Mouse (Mus musculus) v-Abl transformed pro-B cells (cell line): ENCODE data around the gene Prtg.

Experiments used
- in situ Hi-C, 2 experiments: fragments of 400-800 bp; cut with MboI; formaldehyde crosslinking; loops; one replicate each; pipeline ENCODE4 v1.15.1; 2025; ENCODE audit not compliant: unreplicated experiment in 2 of 2

Prtg gene

DNA sequence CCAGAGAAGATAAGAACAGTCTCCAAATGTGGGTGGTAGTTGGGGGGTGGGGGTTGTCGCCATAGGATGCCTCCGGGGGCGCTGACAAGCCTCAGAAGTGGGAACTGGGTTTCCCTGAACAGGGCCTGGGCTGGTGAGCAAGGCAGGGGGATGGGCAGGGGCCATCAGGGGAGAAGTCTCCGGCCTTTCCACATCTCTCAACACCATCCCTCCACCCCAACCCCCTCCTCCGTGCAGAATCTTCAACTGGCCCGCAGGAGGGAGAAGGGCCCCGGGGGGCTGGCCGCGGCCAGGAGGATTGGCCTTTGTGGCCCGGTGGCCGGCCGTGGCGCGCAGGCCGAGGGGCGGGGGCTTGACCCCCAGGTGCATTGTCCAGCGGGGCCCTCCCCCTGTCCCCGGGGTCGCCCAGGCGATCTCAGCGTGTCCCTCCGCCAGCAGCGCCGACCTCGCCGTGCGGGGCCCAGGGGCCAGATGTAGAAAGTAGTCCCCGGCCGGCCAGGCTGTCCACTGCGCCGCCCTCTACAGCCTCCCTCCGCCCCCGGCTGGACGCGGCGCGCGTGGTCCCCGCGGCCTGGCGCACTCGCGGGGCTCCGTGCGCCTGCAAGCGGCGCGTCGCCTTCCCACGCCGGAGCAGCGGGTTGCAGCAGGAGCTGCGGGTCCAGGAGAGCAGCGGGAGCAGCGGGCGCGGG lies at the start of gene Prtg:
TSS of gene Prtg (plus strand) at position 144 of the 689 bp plus-strand sequence.
- in situ Hi-C loops = no loop called here

DNA sequence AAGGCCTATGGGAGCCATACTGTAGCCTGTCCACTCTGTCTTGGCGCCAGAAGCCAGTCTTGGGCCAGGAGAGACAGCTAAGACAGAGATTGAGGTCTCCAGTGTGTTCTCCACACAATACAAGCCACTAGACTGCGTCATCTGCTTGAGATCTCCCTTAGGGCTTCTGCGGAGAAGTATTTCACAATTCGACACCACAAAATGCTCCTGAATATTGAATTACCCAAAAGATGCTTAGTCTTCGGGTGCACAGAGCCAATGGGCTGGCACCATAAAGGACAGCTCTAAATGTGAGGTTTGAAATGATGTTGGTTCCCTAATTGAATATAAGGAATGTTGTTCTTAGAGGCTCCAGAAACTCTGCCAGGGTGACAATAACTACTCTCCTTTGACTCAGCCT lies 49.5 kb upstream of the Prtg start:
- in situ Hi-C loops = loop anchor here in 1 of 2 experiments (25.0 kb wide), 1 partner anchor 330 kb away; no protein-coding TSS in a partner anchor

DNA sequence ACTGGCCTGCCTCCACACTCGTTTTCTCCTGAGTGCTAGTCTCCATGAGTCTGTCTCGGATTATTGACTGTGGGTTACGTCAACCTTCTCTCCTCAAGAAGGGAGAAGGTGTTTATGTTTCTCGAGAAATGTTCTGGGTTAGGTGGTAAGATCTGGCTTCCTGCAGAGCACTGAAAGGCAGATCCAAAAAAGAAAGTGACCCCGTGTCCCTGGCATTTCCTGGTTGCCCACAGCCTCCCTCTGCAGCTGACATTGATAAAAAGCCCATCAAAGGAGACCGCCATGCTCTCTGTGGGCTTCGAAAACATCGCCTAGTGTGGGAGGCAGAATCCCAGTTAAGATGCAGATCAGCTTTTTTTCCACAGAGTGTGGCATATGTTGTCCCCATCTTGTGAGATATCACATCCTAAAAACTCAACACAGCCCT lies 48.0 kb upstream of the Prtg start:
- in situ Hi-C loops = loop anchor here in 1 of 2 experiments (25.0 kb wide), 1 partner anchor 329 kb away; no protein-coding TSS in a partner anchor

DNA sequence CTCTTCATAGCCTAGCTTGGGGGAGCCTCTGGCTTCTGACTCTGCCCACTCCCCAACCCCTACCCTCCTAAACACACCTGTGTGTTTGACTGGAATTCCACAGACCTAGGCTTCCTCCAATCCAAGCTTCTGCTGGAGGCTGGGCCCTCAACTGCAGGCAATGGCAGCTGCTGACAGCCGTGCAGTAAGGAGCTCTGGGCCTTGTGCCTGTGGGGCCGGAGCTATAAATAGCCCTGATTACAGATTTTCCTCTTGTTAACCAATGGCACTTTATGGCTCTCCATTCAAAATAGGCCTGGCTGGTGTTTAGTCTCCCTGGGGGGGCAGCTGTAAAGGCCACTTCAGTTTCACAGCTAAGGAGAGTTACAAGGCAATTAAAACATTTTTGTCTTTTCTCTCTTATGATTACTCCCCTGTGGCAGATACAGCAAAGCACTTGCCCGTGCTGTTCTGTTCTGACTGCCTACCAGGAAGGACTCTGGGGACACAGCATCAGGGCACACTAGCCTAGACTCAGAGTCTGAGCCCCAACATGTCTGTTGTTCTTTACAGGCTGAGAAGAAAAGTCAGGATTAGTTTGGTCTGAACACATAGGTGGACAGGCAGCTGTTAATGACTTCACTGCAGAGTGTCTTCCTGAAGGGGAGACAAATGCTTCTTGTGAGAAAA lies 43.5 kb upstream of the Prtg start:
- in situ Hi-C loops = loop anchor here in 1 of 2 experiments (25.0 kb wide), 1 partner anchor 324 kb away; no protein-coding TSS in a partner anchor

DNA sequence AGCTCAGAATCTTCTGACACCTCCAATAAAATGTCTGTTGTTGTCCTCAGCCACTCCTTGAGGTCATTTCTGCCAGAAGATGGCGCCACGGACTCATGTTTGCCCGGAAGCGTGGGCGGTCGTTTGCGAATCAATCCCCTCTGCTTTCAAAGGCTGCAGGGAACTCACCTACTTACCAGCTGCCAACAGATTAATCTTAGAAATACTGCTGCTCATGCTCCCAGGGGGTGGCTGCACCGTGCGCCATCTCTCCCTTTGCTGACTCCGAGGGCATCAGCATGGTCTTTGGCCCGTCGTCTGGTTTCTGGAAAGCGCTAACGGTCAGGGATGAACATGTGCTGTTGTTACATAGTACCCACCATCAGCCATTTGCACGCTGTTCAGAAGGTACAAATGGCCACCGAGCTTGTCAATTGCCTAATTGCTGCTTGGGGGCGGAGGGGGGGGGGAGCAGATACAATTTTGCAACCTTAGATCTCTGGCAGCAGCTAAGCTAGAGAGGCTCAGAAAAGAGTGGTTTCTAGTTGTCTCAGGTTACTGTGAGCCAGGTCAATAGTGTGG lies 39.8 kb upstream of the Prtg start:
- in situ Hi-C loops = loop anchor here (5.0 to 25.0 kb wide), 4 partner anchors 110 to 325 kb away; no protein-coding TSS in a partner anchor

DNA sequence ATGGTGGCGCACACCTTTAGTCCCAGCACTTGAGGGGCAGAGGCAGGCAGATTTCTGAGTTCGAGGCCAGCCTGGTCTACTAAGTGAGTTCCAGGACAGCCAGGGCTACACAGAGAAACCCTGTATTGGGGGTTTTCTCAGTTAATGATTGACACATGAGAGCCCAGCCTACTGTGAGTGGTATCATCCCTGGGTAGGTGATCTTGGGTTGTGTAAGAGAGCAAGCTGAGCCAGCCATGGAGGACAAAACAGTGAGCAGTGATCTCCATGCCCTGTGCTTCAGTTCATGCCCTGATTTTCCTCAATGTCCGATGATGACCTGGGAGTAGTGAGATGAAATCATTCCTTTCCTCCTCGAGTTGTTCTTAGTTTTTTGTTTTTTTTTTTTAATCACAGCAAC lies 31.7 kb upstream of the Prtg start:
- in situ Hi-C loops = no loop called here

DNA sequence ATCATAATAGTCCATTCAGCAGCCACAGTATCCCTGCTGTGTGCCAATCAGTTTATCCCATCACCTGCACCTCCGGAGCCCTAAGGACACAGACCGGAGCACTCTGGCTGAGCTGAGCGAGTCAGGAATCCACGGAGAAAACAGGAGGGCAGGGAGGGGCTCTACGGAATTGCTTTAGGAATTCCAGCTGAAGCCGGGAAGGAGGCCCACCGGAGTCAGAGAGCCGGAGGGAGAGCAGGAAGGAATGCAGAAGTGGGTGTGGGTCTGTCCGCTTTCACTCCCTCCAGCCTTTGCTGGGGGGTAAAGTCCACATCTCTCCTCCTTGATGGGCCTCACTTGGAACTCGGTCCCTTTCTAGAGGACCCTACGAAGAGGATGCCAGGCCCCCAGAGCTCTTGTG lies 27.7 kb upstream of the Prtg start:
- in situ Hi-C loops = no loop called here

DNA sequence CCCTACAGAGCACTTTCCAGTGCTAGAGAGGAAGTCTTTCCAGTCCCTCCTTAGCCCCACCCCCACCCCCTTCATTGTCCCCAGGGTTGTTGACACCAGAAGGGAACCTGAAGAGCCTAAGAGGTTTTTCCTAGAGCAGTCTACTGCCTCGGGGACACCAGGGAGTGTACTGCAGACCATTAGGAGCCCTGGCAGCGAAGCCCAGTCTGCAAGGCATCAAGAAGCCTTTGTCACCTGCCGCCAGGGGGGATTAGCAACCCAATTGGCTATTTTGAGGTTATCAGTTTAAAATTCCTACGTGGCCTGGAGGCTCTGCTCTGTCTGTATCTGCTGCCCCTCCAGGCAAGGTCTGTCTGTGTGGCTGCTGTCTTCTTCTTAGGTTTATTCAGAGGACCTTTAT lies 26.9 kb upstream of the Prtg start:
- in situ Hi-C loops = no loop called here

DNA sequence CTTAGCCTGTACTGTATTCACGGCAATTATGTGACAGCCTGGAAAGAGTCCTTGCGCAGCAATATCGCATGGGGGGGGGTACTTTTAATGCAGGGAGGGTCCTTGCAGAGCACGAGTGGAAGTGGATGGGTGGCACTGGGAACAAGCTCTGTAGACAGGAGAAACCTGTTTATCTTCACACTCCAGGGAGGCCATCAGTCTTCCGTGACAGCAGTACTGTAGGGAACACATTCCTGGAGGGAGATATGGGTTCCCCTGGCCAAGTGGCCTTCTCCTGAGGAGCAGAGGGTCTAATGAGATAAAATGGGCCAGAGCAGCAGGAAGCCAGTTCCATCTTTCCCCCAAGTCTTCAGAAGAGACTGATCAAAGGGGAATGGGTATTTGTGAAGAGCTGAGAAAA lies 26.0 kb upstream of the Prtg start:
- in situ Hi-C loops = no loop called here

DNA sequence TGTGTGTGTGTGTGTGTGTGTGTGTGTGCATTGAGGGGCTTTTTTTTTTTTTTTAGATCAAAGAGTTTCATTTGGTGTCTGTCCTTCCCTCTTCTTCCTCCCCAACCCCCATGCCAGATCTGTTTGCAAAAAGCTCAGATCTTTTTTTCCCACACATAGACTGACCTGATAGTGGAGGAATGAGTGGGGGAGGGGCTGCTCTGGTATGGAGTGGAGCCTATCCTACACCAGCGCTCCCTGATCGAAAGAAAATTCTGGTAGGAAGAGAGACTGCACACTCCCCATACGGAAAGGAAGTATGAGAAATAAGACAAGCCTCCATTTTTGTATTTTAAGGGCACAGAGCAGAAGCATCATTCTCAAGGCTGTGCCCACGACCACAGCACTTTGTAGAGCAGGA lies 25.2 kb upstream of the Prtg start:
- in situ Hi-C loops = no loop called here

DNA sequence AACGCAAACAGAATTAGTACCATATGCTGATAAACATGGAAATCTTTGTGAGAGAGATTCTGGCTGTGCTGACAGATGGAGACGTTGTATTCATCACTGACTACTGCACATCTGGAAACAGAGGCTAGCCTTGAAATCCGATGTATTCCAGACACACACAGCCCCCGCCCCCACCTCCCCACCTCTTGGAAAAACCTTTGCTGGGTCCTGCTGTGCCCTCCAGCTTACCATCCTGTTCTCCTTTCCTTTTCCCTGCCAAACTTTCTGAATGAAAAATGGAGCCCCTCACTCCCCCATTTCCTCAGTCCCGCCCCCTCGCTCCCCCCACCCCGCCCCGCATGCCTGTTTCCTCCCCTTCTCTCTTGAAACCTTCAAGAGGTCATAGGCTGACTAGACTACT lies 24.6 kb upstream of the Prtg start:
- in situ Hi-C loops = no loop called here

DNA sequence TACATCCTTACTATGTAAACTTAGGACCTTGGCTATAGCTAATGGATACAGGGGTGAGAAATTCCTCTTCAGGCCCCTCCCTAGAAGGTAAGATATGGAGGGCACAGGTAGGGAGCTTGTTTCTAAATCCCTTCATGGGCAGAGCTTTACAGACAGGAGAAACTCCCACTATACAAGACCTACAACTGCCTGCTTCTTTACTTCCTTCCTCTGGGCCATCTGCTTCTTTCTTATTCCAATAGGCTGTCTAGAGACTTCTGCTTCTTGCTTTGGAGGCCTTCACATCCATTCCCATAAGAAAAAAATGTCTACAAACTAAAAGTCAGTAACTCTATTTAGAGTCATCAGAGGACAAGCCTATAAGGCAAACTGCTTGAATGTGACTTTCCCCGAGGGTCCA lies 18.9 kb upstream of the Prtg start:
- in situ Hi-C loops = no loop called here

DNA sequence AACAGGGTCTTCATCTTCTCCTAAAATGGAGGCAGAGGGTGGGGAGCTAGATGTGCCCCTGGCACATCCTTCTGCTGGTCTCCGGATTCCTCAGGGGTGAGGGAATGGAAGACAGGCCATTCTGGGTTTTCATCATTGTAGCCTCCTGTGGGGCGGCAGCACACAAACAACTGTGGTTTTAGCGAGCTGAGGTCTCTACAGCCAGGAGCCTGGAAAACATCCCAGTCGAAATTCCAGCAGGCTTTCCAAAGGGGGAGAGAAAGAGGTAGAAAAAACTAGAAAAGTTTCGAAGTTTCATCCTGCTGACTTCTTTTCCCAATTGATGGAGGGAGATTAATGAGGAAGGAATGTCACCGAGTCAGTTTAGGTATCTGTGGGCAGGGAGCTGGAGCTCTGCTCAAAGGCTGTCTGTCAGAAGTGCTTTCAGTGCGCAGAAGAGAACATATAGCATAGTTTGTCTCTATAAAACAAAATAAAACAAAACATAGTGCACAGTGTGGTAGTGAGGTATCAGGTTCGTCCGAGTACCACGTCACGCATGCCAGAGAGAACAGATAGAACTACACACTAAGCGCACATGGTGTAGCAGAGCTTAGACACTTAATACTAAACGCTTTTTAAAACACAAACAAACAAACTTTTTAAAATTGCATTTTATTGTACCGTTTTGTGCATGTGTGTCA lies 16.0 kb upstream of the Prtg start:
- in situ Hi-C loops = no loop called here

DNA sequence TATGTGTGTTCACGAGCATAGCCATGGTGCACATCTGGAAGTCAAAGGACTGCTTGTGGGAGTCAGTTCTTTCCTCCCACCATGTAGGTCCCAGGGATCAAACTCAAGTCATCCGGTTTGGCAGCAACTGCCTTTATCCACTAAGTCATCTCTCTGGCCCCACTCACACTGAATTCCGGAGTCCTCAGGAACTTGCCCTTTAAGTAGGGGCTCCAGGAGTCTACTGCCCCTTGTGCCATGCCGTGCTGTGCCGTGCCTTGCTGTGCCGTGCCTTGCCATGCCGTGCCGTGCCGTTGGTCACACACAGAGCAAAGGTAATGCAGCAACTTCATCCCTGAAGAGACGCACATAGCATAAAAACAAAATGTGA lies 15.5 kb upstream of the Prtg start:
- in situ Hi-C loops = no loop called here

DNA sequence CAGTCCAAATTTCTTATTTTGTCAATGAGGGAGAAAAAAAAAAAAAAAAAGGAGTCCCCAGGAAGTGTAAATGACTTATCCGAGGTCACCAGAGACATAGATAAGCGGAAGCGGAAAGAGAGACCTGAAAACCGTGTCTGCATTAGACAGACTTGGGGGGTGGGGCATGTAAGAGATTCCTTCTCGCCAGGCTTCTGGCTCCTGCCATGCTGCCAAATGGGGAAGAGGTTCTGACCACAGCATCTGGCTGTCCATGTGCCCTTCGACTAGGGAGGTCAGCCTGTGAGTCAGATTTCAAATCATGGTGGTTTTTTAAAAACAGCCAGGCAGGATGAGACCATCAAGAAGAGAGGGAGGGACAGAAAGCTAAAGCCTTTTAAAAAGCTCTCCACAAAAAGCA lies 15.0 kb upstream of the Prtg start:
- in situ Hi-C loops = no loop called here

DNA sequence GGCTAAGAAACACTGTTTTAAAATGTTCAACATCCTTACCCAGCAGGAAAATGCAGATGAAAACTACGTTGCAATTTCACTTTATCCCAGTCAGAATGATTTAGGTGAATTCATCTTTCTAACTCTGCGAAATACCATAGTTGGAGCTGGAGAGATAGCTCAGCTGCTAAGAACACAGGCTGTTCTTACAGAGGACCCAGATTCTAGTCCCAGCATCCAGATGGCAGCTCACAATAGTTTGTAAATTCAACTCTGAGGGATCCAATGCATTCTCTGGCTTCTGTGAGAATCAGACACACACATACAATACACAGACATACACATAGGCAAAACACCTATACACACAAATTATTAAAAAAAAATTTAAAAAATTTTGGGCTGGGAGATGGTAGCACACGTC lies 11.4 kb upstream of the Prtg start:
- in situ Hi-C loops = no loop called here

DNA sequence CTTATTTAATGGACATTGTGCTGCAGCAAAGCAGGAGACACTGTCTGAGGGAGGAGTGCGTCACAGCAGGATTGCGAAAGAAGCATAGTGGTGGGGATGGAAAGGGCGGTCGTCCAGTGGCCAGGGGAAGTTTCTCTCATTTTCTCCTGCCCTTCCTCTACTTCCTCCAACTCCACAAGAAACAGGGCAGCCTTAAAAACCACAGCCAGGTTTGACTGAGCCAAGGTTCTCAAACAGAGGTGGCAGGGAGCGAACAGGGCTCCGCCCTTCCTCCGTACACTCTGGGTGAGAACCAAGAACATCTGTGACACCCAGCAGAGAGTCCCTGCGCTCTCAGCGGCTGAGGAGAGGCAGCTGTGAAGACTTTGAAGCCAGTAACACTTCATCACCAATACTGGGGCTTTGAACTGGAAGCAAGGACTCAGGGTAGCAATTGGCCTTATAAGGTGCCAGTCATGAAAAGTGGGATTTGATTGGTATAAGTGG lies 9.5 kb upstream of the Prtg start:
- in situ Hi-C loops = no loop called here

DNA sequence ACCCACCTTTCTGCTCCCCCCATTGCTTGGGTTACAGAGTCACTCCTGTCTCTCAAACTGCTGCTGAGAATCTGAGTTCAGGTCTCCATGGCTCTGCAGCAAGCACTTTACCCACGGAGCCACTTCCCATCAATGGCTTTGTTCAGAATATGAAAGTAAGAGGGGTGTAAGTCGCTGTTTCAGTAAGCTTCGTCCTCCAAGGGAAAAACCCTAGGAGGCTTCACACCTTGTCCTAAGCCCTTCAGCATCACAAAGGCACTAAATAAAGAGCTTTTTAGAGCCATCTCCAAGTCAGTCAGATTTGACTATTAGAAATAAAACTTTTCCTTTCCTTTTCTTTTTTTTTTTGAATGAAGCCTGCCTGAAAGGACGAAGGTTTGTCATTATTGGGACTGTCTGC lies 3.4 kb upstream of the Prtg start:
- in situ Hi-C loops = no loop called here

DNA sequence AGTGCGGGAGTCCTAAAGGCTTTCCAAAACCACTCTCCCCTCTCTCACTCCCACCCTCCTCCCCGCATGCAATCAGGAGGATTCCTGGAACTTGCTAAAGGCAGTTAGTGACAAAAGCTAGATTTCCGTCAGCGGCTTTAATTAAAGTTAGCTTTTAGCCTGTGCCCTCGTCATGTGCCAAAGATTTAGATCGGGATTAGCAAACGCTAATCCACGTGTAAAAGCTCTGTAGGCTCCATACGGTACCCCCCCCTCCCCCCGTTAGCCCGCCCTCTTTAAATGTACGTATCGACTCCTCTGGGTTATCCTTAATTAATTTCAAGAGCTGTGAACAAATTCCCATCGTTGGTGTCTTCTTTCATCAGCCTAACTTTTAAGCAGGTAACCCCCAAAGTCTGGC lies 528 bp upstream of the Prtg start:
- in situ Hi-C loops = no loop called here

DNA sequence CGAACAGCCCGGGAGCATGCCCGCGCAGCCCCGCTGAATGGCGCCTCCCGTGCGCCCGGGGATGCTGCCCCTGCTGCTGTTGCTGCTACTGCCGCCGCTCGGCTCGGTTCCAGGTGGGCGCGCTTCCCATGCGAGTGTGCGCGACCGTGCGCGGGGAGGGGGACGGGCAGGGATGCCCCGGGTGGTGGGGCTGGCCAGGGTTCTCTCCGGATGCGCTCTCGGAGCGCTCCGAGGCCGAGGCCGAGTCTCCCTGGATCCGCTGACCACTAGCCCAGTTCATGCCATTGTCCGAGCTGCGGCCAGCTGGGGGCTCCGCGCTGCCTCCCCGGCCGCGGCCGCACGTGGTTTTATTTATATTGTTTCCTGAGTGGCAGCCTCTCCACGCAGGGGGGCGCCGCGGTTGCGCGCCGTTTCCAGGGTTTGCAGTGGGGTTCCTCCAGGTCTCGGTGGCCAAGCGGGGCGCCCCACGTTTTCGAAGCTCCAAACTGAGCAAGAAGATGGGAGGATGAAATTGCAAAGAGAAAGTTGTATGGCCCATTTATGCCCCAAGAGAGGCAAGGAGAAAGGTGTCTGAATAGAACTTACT lies 839 bp downstream of the Prtg start:
- in situ Hi-C loops = no loop called here

DNA sequence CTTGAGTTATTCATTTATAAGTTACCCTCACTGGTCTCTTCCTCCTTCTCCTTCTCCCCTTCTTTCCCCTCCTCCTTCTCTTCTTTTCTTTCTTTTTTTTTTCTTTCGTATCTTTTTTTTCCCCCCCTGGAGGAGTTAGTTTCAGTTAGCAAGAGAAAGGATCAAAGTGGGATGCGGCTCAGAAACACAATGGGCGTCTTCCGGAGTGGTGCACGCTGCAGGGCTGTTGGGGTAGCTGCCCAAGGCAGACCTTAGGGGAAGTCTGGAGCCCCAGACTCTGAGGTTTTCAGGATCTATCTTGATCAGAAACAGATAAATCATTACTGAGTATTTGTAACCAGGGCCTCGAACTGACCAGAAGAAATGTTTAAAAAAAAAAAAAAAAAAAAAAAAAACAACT lies 1.5 kb downstream of the Prtg start:
- in situ Hi-C loops = no loop called here
